Mouse (Mus musculus) sigmoid colon, adult 10 weeks (tissue): ENCODE measurements around the gene Mapk1ip1. TPM values are rescaled to one million over a fixed set of nuclear protein-coding genes. Genes with fewer than 3 reads are reported as not detected.

ENCODE experiments used
- polyA plus RNA-seq: library from polyadenylated mRNA; stranded (reverse); fragments of 350-450 nt; fragmentation: Illumina TruSeq; extraction: RNeasy Lipid Tissue Mini Kit (QIAGEN cat#74804); gene quantifications from one replicate; pipeline ENCODE4 v1.2.3, GENCODE M21; 2014; ENCODE audit warnings: low read depth, low replicate concordance

The Mapk1ip1 gene
- polyA plus RNA-seq, result 13.4 TPM

DNA sequence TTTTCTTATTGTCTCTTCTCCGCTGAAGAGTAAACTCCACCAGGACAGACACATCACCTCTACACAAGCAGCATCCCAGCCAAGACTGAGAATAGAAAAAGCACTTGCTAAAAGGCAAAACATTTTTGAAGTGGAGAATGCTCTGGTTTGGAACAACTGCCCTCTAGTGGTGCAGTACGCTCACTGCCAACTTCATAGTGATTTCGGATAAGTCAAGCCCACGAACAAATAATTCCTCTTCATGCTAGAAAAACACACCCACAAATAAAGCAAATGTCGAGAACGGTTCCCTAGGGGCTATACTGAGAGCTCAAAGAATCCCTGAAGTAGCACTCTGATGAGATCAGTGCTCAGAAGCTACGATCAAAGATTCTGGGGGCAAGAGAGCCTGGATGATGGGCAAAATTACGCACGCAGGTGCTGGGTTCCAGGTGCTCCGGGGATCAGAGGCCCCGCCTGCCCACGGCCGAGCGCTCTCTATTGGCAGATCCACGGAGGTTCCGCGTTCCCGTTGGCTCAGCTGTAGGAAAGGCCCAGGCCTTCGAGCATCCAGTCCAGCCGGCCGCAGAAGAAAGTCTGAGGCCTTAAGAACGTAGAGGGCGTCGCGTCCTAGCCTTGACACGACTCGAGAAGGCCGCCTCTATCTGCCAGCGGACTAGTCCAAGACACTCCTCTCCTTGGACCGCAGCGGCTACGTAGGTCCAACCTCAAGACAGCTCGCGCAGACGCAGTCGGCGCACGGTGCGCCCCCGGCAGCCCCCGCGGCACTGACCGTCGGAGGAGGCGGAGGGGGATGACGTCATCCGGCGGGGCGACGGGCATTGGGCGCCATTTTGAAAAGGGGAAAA is at the start of gene Mapk1ip1, which contains the start of gene Ppp2r2d:
Gene Mapk1ip1 (minus strand): TSS at position 730 of the 848 bp plus-strand sequence.
Gene Ppp2r2d (plus strand): TSS at position 536 of the 848 bp plus-strand sequence.

Other genes with a start within 250 kb of the Mapk1ip1 start
- 128 TPM for gene Ppp2r2d, start 194 bp downstream of the Mapk1ip1 start, polyA plus RNA-seq
- 90.3 TPM for gene Bnip3, start 63.2 kb upstream of the Mapk1ip1 start, polyA plus RNA-seq
- gene Jakmip3, start 94.5 kb upstream of the Mapk1ip1 start, polyA plus RNA-seq, result 0.60 TPM
- gene Dpysl4, start 239.7 kb upstream of the Mapk1ip1 start, polyA plus RNA-seq, result not detected